Mouse (Mus musculus): ENCODE results near the gene Dolpp1.
A peak's percentile ranks its signal among the peaks of the same experiment; 100 is the strongest.
"Not testable (repeated sequence)": the region's sequence is repeated elsewhere in the genome, so short reads cannot be mapped to it uniquely, and the experiment has no call there.

Dolpp1 gene

GRCm38 (mm10) chr2:30409454-30410176 is 17.6 kb downstream of the Dolpp1 start:
- no peak for DNase-seq (ENCODE audit: low read depth, low spot score)

GRCm38 (mm10) chr2:30413038-30413973 is 21.3 kb downstream of the Dolpp1 start:
- no peak for DNase-seq (ENCODE audit: low read depth, low spot score)

GRCm38 (mm10) chr2:30414101-30414500 is 22.0 kb downstream of the Dolpp1 start:
- DNase-seq (ENCODE audit: low read depth, low spot score): no peak

- DNase-seq (ENCODE audit: low read depth, low spot score): no peak
These were observed 22.6 kb downstream of the Dolpp1 start for GRCm38 (mm10) chr2:30414681-30415080.

- peak; percentile 62 for DNase-seq (ENCODE audit: low read depth, low spot score)
These were observed 23.3 kb downstream of the Dolpp1 start, which contains the start of gene Crat for GRCm38 (mm10) chr2:30415157-30415935. Gene Crat, minus strand, starts transcription at chr2:30415813.

GRCm38 (mm10) chr2:30415936-30416648 is 24.0 kb downstream of the Dolpp1 start, which contains the start of gene Ptpa:
Gene Ptpa, plus strand, starts transcription at chr2:30416039.
- DNase-seq (ENCODE audit: low read depth, low spot score): peak; percentile 89

GRCm38 (mm10) chr2:30416649-30416965 is 24.6 kb downstream of the Dolpp1 start:
- DNase-seq (ENCODE audit: low read depth, low spot score): no peak

GRCm38 (mm10) chr2:30417154-30417553 is 25.1 kb downstream of the Dolpp1 start:
- not testable (repeated sequence) for DNase-seq (ENCODE audit: low read depth, low spot score)

GRCm38 (mm10) chr2:30417595-30418165 is 25.6 kb downstream of the Dolpp1 start:
- no peak for DNase-seq (ENCODE audit: low read depth, low spot score)

- no peak for DNase-seq (ENCODE audit: low read depth, low spot score)
These were observed 26.2 kb downstream of the Dolpp1 start for GRCm38 (mm10) chr2:30418259-30418658.

- no peak for DNase-seq (ENCODE audit: low read depth, low spot score)
These were observed 27.1 kb downstream of the Dolpp1 start for GRCm38 (mm10) chr2:30419112-30419511.

GRCm38 (mm10) chr2:30421432-30421831 is 29.4 kb downstream of the Dolpp1 start:
- no peak for DNase-seq (ENCODE audit: low read depth, low spot score)

- DNase-seq (ENCODE audit: low read depth, low spot score): no peak
These were observed 37.1 kb downstream of the Dolpp1 start for GRCm38 (mm10) chr2:30429156-30429555.

GRCm38 (mm10) chr2:30435326-30436155 is 43.5 kb downstream of the Dolpp1 start:
- DNase-seq (ENCODE audit: low read depth, low spot score): peak; percentile 76

GRCm38 (mm10) chr2:30436156-30436545 is 44.1 kb downstream of the Dolpp1 start:
- no peak for DNase-seq (ENCODE audit: low read depth, low spot score)

- no peak for DNase-seq (ENCODE audit: low read depth, low spot score)
These were observed 44.8 kb downstream of the Dolpp1 start for GRCm38 (mm10) chr2:30436809-30437208.

GRCm38 (mm10) chr2:30437791-30438190 is 45.7 kb downstream of the Dolpp1 start:
- no peak for DNase-seq (ENCODE audit: low read depth, low spot score)

- DNase-seq (ENCODE audit: low read depth, low spot score): no peak
These were observed 47.6 kb downstream of the Dolpp1 start for GRCm38 (mm10) chr2:30439631-30440030.

GRCm38 (mm10) chr2:30440211-30440700 is 48.2 kb downstream of the Dolpp1 start:
- no peak for DNase-seq (ENCODE audit: low read depth, low spot score)
